Comparison of ENCODE assay signal across 16 mouse cellular contexts in the genomic region with DNA sequence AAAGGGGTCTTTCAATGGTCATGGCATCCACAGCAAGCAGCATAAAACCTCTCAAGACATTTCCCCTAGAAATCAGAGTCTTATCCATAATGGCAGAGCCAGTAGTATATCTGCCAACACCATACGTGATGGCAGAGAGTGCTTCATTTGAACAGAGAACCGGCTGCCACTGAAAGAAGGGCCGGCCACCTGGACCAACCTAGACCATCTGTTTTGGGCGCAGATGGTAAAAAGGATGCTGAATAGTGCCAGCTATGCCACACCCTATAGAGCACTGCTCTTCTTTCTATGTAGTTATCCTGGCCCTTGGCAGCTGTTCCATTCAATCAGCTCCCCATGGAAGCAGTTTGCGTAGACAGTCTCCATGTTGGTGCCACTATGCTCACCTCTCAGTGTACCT.
DNase-seq lines count a peak whose midpoint lies in the region.
"Had no signal": no experiment of that assay in that cellular context is flagged by ENCODE, and none has a peak within 500 bp of the region (broad histone marks: within the 10 kb centered on the region; RNA-seq: fewer than 3 reads in every experiment).

No protein-coding gene starts in this region.

- DNase-seq in layer of hippocampus, adult 9-11 months = peak; percentile 27
- DNase-seq in layer of hippocampus, adult 9-10 months (ENCODE audit: low spot score) = no peak
- peak; percentile 75 for DNase-seq in cerebellum, adult 11 months
- DNase-seq in cerebellum, adult 8-10 months = peak; percentile 78
- peak; percentile 85 to 88 for DNase-seq in cerebellum, postnatal 36 days
- no peak for DNase-seq in urinary bladder, adult 18-20 months (ENCODE audit: low spot score in 2 of 2)
- no peak for DNase-seq in testis, postnatal 10 days (ENCODE audit: low spot score)
- DNase-seq: adrenal gland, adult 8-10 months; gastrocnemius, postnatal 25 days; heart, adult 2 months; kidney, adult 9 months; kidney, postnatal 25 days; lung, adult 2 months; lung, postnatal 14 days; thymus, adult 18-20 months; thymus, postnatal 36 days had no signal

Comparison
In these comparisons a context has a peak if more than half of its experiments do, and no peak if none do; other contexts are left out.
1. DNase-seq: peak in layer of hippocampus, adult 9-11 months (single experiment), cerebellum, adult 11 months (single experiment), cerebellum, adult 8-10 months (single experiment) and cerebellum, postnatal 36 days (2 of 2); none in layer of hippocampus, adult 9-10 months (single experiment), urinary bladder, adult 18-20 months (0 of 2) and testis, postnatal 10 days (single experiment).